Mouse (Mus musculus) neutrophil, adult 5-6 weeks (primary cell): ENCODE data around the gene Prr5l. TPM values are rescaled to one million over a fixed set of nuclear protein-coding genes. Genes with fewer than 3 reads are reported as not detected.
"Not testable (repeated sequence)": the region's sequence is repeated elsewhere in the genome, so short reads cannot be mapped to it uniquely, and the experiment has no call there.

Experiments used
- ATAC-seq: fragments of 151-379, 151-347 bp; 2 replicates; pipeline ENCODE4 v1.8.0; 2017; ENCODE audit warnings: mild to moderate bottlenecking, moderate TSS enrichment; ENCODE audit not compliant: insufficient number of reproducible peaks, poor library complexity, low FRiP score, severe bottlenecking; ENCODE audit errors: extremely low read depth
- total RNA-seq: library from RNA; stranded (forward); fragments of 200-1000 nt; gene quantifications from 2 replicates; pipeline ENCODE4 v1.2.3, GENCODE M21; 2017

Gene Prr5l
- total RNA-seq, 1 experiment from 2014 or later = 64.6 TPM

DNA sequence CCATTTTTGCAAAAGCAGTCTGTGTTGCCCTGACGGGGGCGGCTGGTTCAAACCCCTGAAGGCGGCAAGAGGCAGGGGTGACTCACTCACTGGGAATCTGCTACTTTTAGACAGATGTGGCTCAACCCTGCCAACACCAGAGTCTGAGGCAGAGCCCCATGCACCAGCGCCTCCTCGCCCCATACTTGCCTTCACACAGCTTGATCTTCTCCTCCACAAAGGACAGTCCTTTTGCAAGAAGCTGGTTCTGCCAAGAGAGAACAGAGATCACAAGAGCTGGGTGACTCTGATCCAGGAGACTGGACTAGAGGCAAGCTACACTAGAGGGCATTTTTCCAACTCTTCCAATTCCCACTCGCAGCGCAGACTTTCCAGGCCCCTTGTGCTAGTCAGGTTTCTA, 136.3 kb downstream of the Prr5l start:
- ATAC-seq = no peak

DNA sequence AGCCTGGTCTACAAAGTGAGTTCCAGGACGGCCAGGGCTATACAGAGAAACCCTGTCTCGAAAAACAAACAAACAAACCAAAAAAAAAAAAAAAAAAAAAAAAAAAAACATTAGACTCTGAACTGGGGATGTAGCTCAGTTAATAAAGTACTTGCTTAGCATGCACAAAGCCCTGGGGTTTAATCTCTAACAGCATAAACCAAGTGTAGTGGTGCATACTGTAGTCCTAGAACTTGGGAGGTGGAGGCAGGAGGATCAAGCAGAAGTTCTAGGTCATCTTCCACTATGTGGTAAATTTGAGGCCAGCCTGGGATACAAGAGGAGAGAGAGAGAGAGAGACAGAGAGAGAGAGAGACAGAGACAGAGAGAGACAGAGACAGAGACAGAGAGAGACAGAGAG, 137.2 kb downstream of the Prr5l start:
- not testable (repeated sequence) for ATAC-seq

DNA sequence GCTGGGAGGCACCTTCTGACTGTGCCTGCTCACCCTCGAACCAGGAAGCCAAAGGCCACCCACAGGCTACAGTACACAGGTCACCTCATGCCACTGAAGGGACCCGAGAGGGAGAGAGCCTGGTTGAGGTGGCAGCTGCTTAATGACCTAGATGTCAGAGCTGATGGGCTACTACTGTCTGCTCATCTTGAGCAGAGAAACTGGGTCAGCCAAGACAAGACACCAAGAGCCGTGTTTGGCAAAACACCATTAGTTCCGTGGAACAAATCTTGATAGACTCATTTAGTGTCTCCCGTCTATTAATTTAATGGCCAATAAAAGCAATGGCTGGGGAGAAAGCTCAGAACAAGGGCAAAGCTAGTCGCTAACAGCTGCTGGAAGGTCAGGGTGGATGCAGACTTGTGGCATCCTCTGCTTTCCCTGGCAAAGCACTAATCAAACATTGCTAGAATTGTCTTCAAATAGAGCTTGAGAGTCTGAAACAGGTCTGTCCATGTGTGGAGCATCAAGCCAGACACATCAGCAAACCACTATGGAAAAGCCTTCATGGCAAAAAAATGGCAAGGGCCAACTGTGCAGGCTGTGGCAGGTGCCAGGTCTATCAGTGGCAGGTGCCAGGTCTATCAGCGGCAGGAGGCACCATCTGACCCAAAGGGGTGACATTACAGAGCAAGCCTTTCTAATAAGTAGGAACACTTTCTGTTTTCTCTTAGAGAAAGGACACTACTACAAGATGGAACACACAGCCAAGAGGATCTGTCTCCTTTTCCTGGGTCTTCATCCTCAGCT, 140.6 kb downstream of the Prr5l start:
- ATAC-seq = no peak

DNA sequence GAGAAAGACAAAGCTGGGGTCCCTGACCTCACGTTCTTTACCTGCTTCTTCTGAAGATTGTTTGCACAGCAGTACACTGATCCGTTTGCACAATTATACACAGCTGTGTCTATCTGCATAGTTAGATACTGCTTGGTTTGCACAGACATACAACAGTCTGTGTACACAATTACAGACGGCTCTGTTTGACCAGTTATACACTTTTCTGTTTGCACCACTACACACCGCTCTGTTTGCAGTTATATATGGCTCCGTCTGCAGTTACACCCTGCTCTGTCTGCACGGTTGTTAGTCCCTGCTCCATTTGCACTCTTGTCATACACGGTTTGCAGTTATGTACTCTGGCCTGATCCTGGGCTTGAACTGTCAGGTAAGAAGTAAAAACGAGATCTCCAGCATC, 141.2 kb downstream of the Prr5l start:
- ATAC-seq = no peak

DNA sequence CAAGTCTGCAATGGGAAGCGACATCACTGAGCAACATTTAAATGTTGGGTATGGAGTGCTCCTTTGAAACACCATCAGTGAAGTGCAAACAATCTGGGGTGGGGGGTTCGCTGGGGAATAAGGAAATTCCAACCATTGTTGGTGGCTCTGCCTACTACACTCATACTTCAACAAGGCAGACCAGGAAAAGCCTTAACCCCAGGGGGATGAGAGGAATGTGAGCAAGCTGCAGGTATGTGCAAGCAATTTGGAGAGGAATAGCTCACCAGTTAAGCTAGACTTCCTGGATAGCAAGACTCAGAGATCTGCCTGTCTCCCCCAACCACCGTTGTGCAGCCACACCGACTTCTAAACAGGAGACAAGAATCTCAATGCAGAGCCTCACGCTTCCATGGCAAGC, 142.9 kb downstream of the Prr5l start:
- ATAC-seq = no peak

DNA sequence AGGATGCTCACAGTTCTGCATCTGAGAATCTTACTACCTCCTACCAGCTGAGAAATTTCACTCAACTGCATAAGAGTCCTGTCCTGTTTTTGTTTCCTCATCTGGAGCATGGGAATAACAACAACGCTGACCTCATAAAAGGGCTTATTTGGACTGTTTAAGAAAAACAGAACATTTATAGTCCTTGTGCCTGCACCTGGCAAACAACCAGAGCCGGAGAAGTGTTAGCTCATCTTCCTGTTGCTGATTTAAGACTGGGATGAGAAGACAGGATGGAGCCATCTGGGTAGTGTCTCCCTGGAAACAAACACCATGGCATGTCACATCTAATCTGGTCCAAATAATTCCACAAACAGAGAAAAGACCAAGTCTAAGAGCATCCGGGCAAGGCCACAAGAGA, 149.3 kb downstream of the Prr5l start:
- ATAC-seq = no peak

DNA sequence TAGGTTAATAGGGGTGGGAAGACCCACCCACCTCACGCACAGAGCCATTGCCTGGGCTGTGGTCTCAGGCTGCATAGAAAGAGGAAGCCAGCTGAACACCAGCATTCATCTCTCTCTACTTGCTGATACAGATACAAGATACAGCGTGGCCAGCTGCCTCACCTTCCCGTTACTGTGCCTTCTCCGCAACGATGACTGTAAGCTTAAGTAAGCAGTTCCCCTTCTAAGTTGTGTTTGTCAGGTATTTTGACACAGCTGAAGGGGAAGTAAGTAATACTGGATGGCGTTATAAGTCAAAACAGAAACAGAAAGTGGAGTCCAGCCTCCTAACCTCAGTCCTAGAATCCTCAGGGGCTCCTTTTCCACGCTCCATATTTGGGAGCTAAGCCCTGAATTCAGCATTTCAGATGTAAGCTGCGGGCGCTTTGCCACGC, 150.0 kb downstream of the Prr5l start:
- ATAC-seq = peak; percentile 98

DNA sequence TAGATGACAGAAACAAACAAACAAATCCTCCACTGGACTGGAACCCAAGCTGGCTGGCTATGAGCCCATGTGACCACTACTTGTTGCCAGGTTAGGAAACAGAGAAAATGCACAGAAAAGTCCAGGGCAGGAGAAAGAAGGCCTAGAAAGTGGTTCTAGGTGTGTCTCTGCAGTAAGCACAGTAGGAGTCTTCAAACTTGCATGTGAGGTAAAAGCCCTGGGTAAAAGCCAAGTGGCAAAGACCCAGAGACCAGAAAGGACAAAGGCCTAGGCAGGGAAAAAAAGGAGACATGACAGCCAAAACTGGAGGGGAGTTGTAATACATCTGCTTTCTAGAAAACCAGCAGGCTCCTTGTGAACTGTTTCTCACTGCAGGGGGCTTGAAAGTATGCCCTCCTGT, 151.9 kb downstream of the Prr5l start:
- ATAC-seq = no peak

DNA sequence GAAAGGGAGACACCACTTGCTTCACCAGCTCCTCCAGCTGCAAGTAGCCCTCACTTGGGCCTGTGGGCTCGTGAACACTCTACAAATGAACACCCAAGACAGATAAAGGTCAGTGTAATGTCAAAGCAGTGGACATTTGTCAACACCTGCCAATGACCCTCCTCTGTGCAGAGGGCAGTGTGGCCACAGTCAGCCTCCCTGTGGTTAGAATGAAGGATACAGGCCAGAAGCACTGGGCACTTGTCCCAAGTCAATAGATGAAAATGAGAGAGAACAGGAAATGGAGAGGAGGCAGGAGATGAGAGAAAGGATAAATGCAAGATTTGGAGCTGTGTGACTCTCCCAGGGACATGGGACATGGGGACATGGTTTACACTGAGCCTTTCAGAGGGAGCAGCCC, 153.4 kb downstream of the Prr5l start:
- ATAC-seq = no peak

DNA sequence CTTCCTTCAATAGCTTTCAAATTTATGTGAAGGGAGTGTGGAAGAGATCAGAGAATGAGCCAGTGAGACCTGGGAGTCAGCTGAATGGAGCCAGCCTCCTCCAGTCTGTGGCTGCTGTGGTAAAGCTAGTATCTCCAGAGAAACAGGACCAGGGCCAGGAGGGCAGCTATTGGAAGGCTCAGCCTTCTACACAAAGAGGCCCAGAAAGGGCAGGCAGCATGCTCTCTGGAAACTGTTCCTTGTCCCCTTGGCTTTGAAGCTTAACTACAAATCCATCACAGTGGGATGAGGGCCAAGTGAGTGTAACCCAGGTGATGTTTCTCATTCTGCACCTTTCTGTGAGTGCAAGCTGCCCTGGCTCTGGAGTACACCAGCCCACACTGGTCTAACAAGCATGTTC, 155.0 kb downstream of the Prr5l start:
- ATAC-seq = no peak

DNA sequence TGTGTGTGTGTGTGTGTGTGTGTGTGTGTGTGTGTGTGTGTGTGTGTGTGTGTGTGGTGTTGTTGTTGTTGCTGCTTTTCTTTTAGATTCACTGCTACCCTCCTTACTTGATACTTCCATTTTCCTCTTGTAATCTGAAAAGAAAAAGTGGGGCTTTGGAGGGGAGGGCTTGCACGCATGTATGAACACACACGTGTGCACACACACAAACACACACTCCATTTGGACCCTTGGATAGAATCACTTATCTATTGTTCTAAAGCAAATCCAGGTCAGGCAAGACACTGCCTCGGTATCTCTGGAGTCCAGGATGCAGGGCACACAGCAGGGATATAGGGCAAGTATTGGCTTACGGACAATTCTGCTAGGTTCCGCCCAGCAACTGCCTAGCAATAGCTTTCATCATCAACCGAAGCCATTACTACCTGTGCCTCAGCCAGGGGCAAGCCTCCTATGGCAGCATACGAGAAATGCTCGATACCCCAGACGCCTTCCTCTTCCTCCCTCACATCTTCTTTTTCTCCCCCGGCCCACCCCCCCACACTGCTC, 159.4 kb downstream of the Prr5l start:
- no peak for ATAC-seq

DNA sequence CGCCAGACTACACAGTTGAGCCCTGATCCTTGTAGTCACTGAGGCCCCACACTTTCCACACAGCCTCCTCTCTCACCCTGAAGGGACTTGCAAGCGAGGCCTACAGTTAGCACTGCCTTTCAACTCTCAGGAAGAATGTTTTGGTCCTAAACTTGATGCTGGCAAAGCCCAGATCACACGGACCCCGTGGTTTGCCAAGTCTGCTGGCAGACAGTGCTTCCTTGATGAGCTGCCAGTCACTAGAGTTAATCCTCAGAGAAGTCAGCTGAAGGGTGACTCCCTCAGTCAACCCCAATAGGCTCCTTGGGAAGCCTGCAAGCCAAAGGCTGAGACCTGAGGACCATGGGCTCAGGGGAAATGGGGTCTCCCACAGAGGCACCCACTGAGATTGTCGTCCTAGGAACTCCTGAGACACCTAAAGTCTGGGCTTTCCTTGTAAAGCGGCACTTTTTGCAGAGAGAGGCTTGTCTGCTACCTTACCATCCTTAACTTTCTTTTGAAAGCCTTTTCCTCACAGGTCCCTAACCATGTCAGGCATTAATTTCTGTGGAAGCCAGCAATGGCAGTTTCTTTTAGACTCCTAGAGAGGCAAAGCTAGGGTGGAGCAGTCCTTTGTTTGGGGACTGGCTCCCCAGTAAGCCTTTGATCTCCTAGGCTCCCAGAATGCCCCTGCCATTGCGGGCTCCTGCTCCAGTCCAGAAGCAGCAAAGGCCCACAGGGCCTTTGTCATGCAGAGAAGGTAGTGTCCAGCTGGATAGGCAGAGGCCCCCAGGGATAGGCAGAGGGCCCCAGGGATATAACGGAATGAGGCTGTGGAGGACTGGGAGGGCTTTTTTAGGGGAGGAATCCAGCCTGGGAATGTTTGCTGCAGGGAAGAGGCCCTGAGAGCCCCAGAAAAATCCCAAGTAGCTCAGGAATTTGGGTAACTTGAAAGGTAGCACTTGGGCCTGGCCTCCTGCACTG, 160.2 kb downstream of the Prr5l start:
- no peak for ATAC-seq

DNA sequence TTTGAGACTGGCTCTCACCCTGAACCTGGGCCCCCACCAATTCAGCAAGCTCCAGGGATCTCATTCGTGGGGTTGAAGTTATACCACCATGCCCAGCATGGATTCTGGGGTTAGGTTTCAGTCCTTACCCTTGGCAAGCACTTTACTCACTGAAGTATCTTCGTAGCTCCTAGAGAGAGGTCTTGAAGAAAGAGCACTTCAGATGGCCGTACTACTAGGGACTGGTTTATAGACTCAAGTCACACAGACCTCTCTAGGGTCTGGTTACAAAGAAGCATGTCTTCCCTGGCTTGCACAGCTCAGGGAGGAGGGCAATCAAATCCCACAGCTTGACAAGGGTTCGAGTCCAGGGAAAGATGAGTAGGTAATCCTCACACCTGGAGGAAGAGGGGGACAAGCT, 161.0 kb downstream of the Prr5l start:
- ATAC-seq = no peak

DNA sequence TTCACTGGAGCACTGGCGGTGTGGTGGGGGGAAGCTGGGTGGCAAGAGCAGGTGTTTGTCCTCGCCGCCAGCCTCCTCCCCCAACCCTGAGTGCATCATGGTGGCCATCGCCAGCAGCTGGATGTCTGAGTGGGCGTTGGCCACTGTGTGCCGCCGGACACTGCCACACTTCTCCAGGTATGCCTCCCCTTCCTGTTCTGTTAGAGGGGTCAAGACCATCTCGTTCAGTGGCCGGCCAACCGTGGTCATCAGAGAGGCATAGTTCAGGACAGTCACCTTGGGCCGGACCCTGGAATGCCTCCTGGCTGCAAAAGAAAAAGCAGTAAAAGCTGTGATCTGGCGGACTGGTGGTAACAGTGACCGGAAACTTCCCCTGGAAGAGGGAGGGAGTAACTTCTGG, 165.7 kb downstream of the Prr5l start:
- no peak for ATAC-seq

DNA sequence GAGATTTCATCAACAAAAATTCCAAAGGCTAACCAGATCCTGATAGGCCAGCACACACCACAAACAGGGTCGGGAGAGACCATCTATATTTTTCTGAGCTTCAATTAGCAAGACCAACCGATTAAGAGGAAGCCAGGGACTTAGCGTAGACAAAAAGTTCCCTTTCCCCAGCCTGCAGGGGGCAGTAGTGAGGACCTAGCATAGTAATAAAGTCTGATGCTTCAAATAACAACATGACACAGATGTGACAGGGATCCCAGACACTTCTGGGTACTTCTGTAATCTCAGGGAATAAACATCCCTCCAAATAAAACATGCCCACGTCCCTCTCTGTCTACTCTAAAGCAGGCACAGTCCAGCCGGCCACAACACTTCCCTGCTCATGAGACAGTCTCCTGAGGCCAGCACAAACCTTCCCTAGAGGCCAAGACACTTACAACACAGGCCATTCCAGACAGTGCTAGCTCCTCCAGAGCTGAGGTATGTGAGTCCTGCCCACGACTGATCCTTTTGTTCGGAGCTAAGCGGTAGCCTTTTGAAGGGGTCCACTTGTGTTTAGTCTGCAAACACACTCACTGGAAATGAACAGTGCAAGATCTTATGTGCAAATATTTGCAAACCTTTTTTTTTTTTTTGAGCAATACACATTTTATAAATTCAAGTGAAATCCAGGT, 167.0 kb downstream of the Prr5l start:
- peak; percentile 64; the same call in 1 of the 2 replicates for ATAC-seq

DNA sequence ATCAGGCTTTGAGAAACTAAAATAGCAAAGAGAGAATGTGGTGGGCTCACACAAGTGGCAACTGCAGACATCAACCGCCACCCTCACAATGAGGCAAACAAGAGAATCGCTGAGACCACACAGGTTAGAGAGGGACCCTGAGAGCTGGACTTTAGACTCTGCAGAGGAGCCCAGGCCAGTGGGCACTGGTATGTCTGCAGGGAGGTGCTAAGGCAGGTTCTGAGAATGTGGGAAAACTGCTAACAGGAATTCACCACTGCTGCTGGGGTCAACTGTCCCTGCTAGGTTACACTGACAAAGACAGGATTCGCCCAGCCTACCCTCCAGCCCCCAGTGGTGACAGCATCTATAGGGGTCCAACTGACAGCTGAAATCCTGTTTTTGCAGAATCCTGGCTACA, 171.2 kb downstream of the Prr5l start:
- ATAC-seq = no peak

DNA sequence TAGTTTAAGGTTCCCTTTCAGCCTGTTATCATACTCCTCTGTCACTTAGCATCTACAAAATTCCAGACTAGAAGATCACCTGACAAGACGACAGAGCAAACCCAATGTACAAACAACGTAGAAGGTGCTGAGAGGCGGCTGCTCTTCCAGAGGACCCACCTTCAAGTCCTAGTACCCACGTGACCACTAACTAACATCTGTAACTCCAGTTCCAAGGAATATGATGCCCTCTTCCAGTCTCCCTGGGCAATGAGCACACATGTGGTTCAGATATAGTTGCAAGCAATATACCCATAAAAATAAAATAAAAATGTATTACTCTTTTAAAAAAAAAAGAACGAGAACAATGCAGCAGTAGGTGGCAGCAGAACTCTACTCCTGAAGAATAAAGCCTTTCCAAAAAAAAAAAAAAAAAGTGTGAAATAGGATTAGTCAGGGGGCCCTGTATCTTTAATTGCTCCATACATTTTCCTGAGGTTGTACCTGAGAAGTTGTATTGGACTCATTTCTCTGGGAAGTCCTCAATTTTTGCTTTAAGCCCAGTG, 176.8 kb downstream of the Prr5l start:
- no peak for ATAC-seq

DNA sequence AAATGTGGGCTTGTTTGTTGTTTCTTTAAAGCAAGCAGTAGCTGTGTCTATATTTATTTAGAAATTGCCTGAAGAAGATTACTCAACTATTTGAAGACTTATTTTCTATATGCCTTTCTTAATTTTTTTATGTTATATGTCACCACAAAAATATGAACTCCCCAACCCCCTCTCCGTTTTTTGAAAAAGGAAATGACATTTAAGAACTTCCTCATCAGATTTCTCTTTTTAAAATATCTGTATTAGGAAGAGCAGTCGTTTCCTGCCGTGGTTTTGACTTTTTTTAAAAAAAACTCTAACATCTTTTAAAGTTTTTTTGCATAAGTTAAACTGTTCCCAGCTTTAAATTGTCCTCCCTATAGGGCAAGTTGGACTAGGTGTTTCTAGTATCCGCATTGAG, 183.5 kb downstream of the Prr5l start:
- ATAC-seq = no peak

DNA sequence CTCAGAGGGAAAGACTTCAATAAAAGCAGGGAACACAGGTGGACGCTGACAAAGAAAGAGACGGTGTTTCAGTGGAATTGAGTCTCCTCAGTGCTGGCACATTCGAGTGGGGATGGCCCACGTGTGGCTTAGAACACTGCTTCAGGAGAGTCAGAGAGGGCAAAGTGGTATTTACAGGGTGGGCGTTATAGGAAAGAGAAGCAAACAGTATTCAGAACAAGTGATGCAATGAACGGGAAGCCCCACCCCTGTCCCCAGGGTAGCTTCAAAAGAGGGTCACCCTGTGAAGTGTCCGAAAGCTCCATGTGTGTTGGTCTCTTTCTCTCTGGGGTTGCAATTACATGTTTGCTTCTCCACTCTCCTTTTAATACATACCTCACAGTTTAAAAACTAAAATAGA, 187.2 kb downstream of the Prr5l start:
- ATAC-seq = no peak
